Mouse (Mus musculus) cerebellum, adult 2 months (tissue): ENCODE measurements at regions not wholly inside any gene's neighbourhood (a gene's known extent, or its start where the extent isn't known, plus 50 kb on each side); places are given as distances from the start of the nearest gene placed in this dataset.

Experiments
- DNase-seq, 2 experiments: peaks; one replicate each; pipeline ENCODE4 v3.0.0; 2021
- H3K27ac ChIP-seq: fragments of 200-500 bp; 2 replicates; pipeline ENCODE4 v1.5.1; 2012; ENCODE audit warnings: low read length, control low read depth, inconsistent platforms; ENCODE audit not compliant: insufficient read depth
- H3K27me3 ChIP-seq: fragments of 200-500 bp; 2 replicates; pipeline ENCODE4 v1.6.1; 2012; ENCODE audit warnings: inconsistent platforms, mild to moderate bottlenecking, low read length, moderate library complexity; ENCODE audit not compliant: control insufficient read depth, insufficient read depth
- H3K4me1 ChIP-seq: fragments of 200-500 bp; 2 replicates; pipeline ENCODE4 v1.6.1; 2011; ENCODE audit warnings: low read length; ENCODE audit not compliant: control insufficient read depth, insufficient read depth
- H3K4me3 ChIP-seq: fragments of 200-500 bp; replicated peaks from 2 replicates; pipeline ENCODE3; 2011; ENCODE audit warnings: mild to moderate bottlenecking, low read depth, low read length, control low read depth; ENCODE audit not compliant: insufficient read depth
- CTCF ChIP-seq: fragments of 200-500 bp; IDR thresholded peaks from 2 replicates; pipeline ENCODE4 v1.5.1; 2011; ENCODE audit warnings: low read depth, mild to moderate bottlenecking, control low read depth, low read length, moderate library complexity, borderline replicate concordance; ENCODE audit not compliant: insufficient read depth
- POLR2A ChIP-seq: fragments of 200-500 bp; IDR thresholded peaks from 2 replicates; pipeline ENCODE4 v1.6.1; 2011; ENCODE audit warnings: low read length, control low read depth, borderline replicate concordance; ENCODE audit not compliant: insufficient read depth
- WGBS: fragments of 180-500 bp; shearing (Covaris S2); methylation state at CpG from one replicate; pipeline ENCODE4 v1.1.7; 2018; 5-methylcytosine and 5-hydroxymethylcytosine counted together

- H3K27ac ChIP-seq, result no peak overlapping the region
- no peak for TF ChIP-seq CTCF
- no peak for TF ChIP-seq POLR2A
- DNase-seq, result peak in 1 of 2 experiments; percentile 8
- WGBS, result 38% methylated on average over 15 of the region's 15 CpGs
- no peaks in the 10 kb centered on the region; the same call in 1 of the 2 replicates for H3K4me1 ChIP-seq
- H3K27me3 ChIP-seq, result no peaks in the 10 kb centered on the region; the same call in 1 of the 2 replicates
- H3K4me3 ChIP-seq, result no peak overlapping the region
These were observed 157.8 kb upstream of the Lrfn2 start for GRCm38 (mm10) chr17:48774172-48774890.

GRCm38 (mm10) chr17:48775479-48775878, 156.7 kb upstream of the Lrfn2 start:
- H3K27ac ChIP-seq, result no peak overlapping the region
- H3K27me3 ChIP-seq, result no peaks in the 10 kb centered on the region; the same call in 1 of the 2 replicates
- DNase-seq, result no peak
- WGBS, result 73% methylated on average over 5 of the region's 5 CpGs
- no peak overlapping the region for H3K4me3 ChIP-seq
- TF ChIP-seq CTCF (no peak), POLR2A (no peak)
- no peaks in the 10 kb centered on the region; the same call in 1 of the 2 replicates for H3K4me1 ChIP-seq

- no peaks in the 10 kb centered on the region; the same call in 1 of the 2 replicates for H3K4me1 ChIP-seq
- H3K27ac ChIP-seq, result no peak overlapping the region
- H3K4me3 ChIP-seq, result no peak overlapping the region
- WGBS, result 44% methylated on average over 2 of the region's 2 CpGs
- TF ChIP-seq POLR2A (no peak), CTCF (no peak)
- no peaks in the 10 kb centered on the region; the same call in 1 of the 2 replicates for H3K27me3 ChIP-seq
- DNase-seq, result no peak
These were observed 155.7 kb upstream of the Lrfn2 start for GRCm38 (mm10) chr17:48776502-48776902.

DNA sequence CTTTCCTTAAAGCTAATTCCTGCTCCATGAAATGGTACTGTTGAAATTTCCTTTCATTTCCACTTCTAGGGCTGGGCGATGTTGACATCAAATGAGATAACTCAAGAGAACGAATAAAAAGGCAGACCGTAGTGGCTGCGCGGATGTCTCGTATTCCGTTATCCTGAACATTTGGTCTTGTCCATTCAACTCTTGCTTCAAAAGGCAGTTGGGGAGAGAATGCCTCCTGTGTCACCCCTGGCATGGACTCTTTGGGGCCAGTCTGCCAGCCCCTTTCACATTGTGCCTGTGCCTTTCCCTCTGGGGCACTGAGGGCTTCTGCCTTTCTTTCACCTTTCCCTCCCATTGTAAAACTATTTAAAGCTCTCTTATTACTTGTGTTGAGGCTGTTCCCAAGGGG, 152.0 kb upstream of the Lrfn2 start:
- H3K27ac ChIP-seq, result no peak overlapping the region
- TF ChIP-seq CTCF, result no peak
- TF ChIP-seq POLR2A, result no peak
- no peaks in the 10 kb centered on the region; the same call in 1 of the 2 replicates for H3K27me3 ChIP-seq
- H3K4me1 ChIP-seq, result no peaks in the 10 kb centered on the region
- no peak for DNase-seq
- H3K4me3 ChIP-seq, result no peak overlapping the region
- WGBS, result 90% methylated on average over 7 of the region's 7 CpGs

DNA sequence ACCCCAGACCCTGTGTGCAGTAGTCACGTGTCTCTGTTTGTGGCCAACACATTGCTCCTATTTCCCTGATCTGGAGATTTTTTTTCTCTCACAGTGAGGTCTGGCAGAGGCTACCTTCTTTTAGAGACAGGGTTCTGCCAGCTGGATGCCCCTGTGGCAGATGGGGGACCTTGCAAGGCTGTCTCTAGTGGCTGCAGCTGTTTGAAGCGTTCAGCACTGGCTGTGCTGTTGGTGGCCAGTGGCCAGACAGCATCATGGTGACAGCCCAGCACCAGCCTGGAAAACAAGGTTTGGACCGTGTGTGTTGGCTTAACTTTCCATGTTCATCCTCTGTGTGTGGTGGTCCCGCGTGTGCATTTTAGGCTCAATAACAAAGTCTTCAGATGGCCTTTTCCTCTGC, 147.8 kb upstream of the Lrfn2 start:
- no peaks in the 10 kb centered on the region for H3K27me3 ChIP-seq
- no peaks in the 10 kb centered on the region for H3K4me1 ChIP-seq
- 24% methylated on average over 5 of the region's 5 CpGs for WGBS
- TF ChIP-seq POLR2A (no peak), CTCF (no peak)
- H3K27ac ChIP-seq, result no peak overlapping the region
- no peak overlapping the region for H3K4me3 ChIP-seq
- DNase-seq, result no peak

- H3K4me1 ChIP-seq, result no peaks in the 10 kb centered on the region
- 94% methylated on average over 12 of the region's 12 CpGs for WGBS
These were observed 145.7 kb upstream of the Lrfn2 start for GRCm38 (mm10) chr17:48786501-48786900.

DNA sequence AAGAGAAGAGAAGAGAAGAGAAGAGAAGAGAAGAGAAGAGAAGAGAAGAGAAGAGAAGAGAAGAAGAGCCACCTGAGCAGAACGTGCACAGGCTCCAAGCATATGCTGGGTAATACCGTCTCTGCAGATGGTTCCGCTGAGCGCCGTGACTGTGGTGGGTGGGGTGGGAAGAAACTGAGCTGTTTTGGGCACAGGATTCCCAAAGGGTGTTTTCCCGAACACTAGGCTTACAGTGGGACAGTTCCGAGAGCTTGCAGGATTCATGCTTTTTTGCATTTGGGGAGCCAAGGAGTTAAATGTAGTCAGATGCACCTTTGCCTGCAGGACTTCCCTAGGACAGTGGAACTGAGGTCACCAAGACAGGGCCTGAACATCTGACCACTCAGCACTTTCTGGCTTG, 142.3 kb upstream of the Lrfn2 start:
- H3K4me1 ChIP-seq, result no peaks in the 10 kb centered on the region
- no peaks in the 10 kb centered on the region for H3K27me3 ChIP-seq
- 83% methylated on average over 7 of the region's 7 CpGs for WGBS
- H3K27ac ChIP-seq, result no peak overlapping the region
- TF ChIP-seq POLR2A, result no peak
- no peak for TF ChIP-seq CTCF
- no peak overlapping the region for H3K4me3 ChIP-seq
- no peak for DNase-seq

More at GRCm38 (mm10) chr17:48786501-48786900, 145.7 kb upstream of the Lrfn2 start:
- H3K27ac ChIP-seq, result no peak overlapping the region
- no peak for TF ChIP-seq CTCF
- TF ChIP-seq POLR2A, result no peak
- DNase-seq, result no peak
- no peak overlapping the region for H3K4me3 ChIP-seq
- H3K27me3 ChIP-seq, result no peaks in the 10 kb centered on the region

DNA sequence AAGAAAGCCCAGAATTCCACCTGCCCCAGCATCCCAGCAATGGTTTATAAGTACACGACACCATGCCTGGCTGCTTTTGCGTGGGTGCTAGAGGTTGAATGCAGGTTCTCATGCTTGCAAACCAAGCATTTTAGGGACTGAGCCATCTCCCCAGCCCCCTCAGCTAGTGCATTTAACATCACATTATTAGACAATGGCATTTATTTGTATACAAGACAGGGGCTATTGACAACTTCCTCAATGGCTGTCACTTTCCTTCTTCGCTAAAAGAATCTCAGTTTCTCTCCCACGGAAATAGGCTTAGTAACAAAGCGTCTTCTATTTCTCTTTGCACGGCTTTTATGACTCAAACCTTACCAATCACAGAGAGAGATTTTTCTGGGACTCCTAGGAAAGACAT, 141.7 kb upstream of the Lrfn2 start:
- WGBS, result 83% methylated on average over 6 of the region's 6 CpGs
- H3K4me3 ChIP-seq, result no peak overlapping the region
- no peak for TF ChIP-seq CTCF
- TF ChIP-seq POLR2A, result no peak
- no peaks in the 10 kb centered on the region for H3K27me3 ChIP-seq
- DNase-seq, result no peak
- H3K27ac ChIP-seq, result no peak overlapping the region
- H3K4me1 ChIP-seq, result no peaks in the 10 kb centered on the region
